Mouse (Mus musculus) liver, postnatal 0 days (tissue): ENCODE measurements around the gene Gm49368. TPM values are rescaled to one million over a fixed set of nuclear protein-coding genes. Genes with fewer than 3 reads are reported as not detected.
"Not testable (repeated sequence)": the region's sequence is repeated elsewhere in the genome, so short reads cannot be mapped to it uniquely, and the experiment has no call there.

Experiments
- ATAC-seq: fragments of 200-750 bp; cut with Nextera tagmentation; 2 replicates; pipeline ENCODE4 v1.8.0; 2017; ENCODE audit warnings: mild to moderate bottlenecking, moderate library complexity
- DNase-seq: peaks from one replicate; pipeline ENCODE4 v3.0.0-alpha.2; 2016
- H3K27ac ChIP-seq: fragments of 300-500 bp; sonication (generic); 2 replicates; pipeline ENCODE4 v1.5.1; 2014; ENCODE audit warnings: antibody characterized with exemption, moderate library complexity, mild to moderate bottlenecking, low read depth
- H3K27me3 ChIP-seq: fragments of 300-500 bp; sonication (generic); 2 replicates; pipeline ENCODE4 v1.6.1; 2014; ENCODE audit warnings: low read length, control low read depth, mixed read lengths; ENCODE audit not compliant: insufficient read depth
- H3K36me3 ChIP-seq: fragments of 300-500 bp; sonication (generic); replicated peaks from 2 replicates; pipeline ENCODE4 v1.6.1; 2014; ENCODE audit warnings: mild to moderate bottlenecking, control low read depth, low read length, moderate library complexity, mixed read lengths; ENCODE audit not compliant: insufficient read depth
- H3K4me1 ChIP-seq: fragments of 300-500 bp; sonication (generic); 2 replicates; pipeline ENCODE4 v1.6.1; 2014; ENCODE audit warnings: antibody characterized with exemption, mild to moderate bottlenecking, control low read depth; ENCODE audit not compliant: insufficient read depth
- H3K4me2 ChIP-seq: fragments of 300-500 bp; sonication (generic); 2 replicates; pipeline ENCODE4 v1.6.1; 2014; ENCODE audit warnings: low read depth, mild to moderate bottlenecking, low read length, moderate library complexity, mixed read lengths
- H3K4me3 ChIP-seq: fragments of 300-500 bp; sonication (generic); 2 replicates; pipeline ENCODE4 v1.5.1; 2014; ENCODE audit warnings: low read depth, low read length
- H3K9ac ChIP-seq: fragments of 300-500 bp; sonication (generic); replicated peaks from 2 replicates; pipeline ENCODE4 v1.6.1; 2014; ENCODE audit warnings: mild to moderate bottlenecking, moderate library complexity
- H3K9me3 ChIP-seq: fragments of 300-500 bp; sonication (generic); 2 replicates; pipeline ENCODE4 v1.6.1; 2016; ENCODE audit warnings: mild to moderate bottlenecking, control low read depth, low read length, mixed read lengths
- CTCF ChIP-seq: sonication (generic); IDR thresholded peaks from 2 replicates; pipeline ENCODE4 v1.5.1; 2016; ENCODE audit warnings: antibody characterized with exemption, low read depth
- EP300 ChIP-seq: IDR thresholded peaks from 2 replicates; pipeline ENCODE4 v1.6.1; 2016; ENCODE audit warnings: antibody characterized with exemption, low read depth, mild to moderate bottlenecking
- WGBS: fragments of 180-500 bp; shearing (Covaris S2); extraction: QIAGEN DNeasy Blood & Tissue Kit; methylation state at CpG from one replicate; pipeline ENCODE4 v1.1.7; 2014; ENCODE audit not compliant: insufficient replicate concordance; 5-methylcytosine and 5-hydroxymethylcytosine counted together
- polyA plus RNA-seq: library from polyadenylated mRNA; unstranded; fragments of >200 nt; fragmentation: Nextera tagmentation; extraction: Ambion mirVana; gene quantifications from 2 replicates; pipeline ENCODE4 v1.2.1, GENCODE M21; 2015

The Gm49368 gene
- 0.51 TPM in 1 of 2 replicates, not detected in the other for polyA plus RNA-seq

- Histone ChIP-seq H3K4me3 (peak within 1 kb of the TSS; percentile 27), H3K4me2 (peak within 1 kb of the TSS; percentile 27; the same call in 1 of the 2 replicates), H3K27me3 (no peaks in the 10 kb centered on the region), H3K4me1 (peaks cover 9% of the 10 kb centered on the region; the same call in 1 of the 2 replicates), H3K9me3 (no peaks in the 10 kb centered on the region), H3K36me3 (no peaks in the 10 kb centered on the region), H3K27ac (peak within 1 kb of the TSS; percentile 70), H3K9ac (no peak within 1 kb of the TSS)
- TF ChIP-seq EP300: no peak
- WGBS: 33% methylated on average over 7 of the region's 7 CpGs
- no peak for ATAC-seq
- DNase-seq: peak; percentile 17
Measured at GRCm38 (mm10) chr7:128062456-128062855, at the start of gene Gm49368, which contains the start of gene Itgam. TSS of gene Gm49368 (plus strand) at chr7:128062683. TSS of gene Itgam (plus strand) at chr7:128062640.

GRCm38 (mm10) chr7:128013116-128013515, 49.4 kb upstream of the Gm49368 start:
- DNase-seq (no peak), ATAC-seq (no peak)
- Histone ChIP-seq H3K36me3 (no peaks in the 10 kb centered on the region), H3K4me2 (no peak overlapping the region), H3K4me1 (0 out of 2 replicates have a peak, but pooled peaks cover 2% of the 10 kb centered on the region), H3K9ac (no peak overlapping the region), H3K27me3 (no peaks in the 10 kb centered on the region), H3K9me3 (no peaks in the 10 kb centered on the region), H3K27ac (no peak overlapping the region), H3K4me3 (no peak overlapping the region)
- WGBS: 78% methylated on average over 13 of the region's 13 CpGs
- TF ChIP-seq CTCF: no peak
- no peak for TF ChIP-seq EP300

GRCm38 (mm10) chr7:128016134-128016533, 46.3 kb upstream of the Gm49368 start:
- H3K36me3 ChIP-seq, H3K4me2 ChIP-seq, H3K9me3 ChIP-seq, H3K9ac ChIP-seq, H3K27ac ChIP-seq, H3K4me1 ChIP-seq, H3K27me3 ChIP-seq, H3K4me3 ChIP-seq, DNase-seq: not testable (repeated sequence)
- ATAC-seq: peak; percentile 54
- 62% methylated on average over 5 of the region's 5 CpGs for WGBS

- DNase-seq: no peak
- no peaks in the 10 kb centered on the region for H3K36me3 ChIP-seq
- no peak overlapping the region for H3K4me2 ChIP-seq
- TF ChIP-seq EP300 (no peak), CTCF (no peak)
- 88% methylated on average over 6 of the region's 6 CpGs for WGBS
- no peak overlapping the region for H3K9ac ChIP-seq
- no peak overlapping the region for H3K27ac ChIP-seq
- ATAC-seq: no peak
- H3K27me3 ChIP-seq: no peaks in the 10 kb centered on the region
- H3K4me1 ChIP-seq: 0 out of 2 replicates have a peak, but pooled peaks cover 2% of the 10 kb centered on the region
- no peaks in the 10 kb centered on the region for H3K9me3 ChIP-seq
- H3K4me3 ChIP-seq: no peak overlapping the region
Measured at GRCm38 (mm10) chr7:128016650-128017049, 45.8 kb upstream of the Gm49368 start.

- H3K4me2 ChIP-seq: no peak overlapping the region
- TF ChIP-seq EP300 (no peak), CTCF (no peak)
- H3K4me1 ChIP-seq: 0 out of 2 replicates have a peak, but pooled peaks cover 2% of the 10 kb centered on the region
- H3K9me3 ChIP-seq: no peaks in the 10 kb centered on the region
- DNase-seq (no peak), ATAC-seq (no peak)
- no peaks in the 10 kb centered on the region for H3K36me3 ChIP-seq
- H3K27ac ChIP-seq: no peak overlapping the region
- no peak overlapping the region for H3K4me3 ChIP-seq
- H3K27me3 ChIP-seq: no peaks in the 10 kb centered on the region
- 68% methylated on average over 3 of the region's 3 CpGs for WGBS
- H3K9ac ChIP-seq: no peak overlapping the region
Measured at GRCm38 (mm10) chr7:128018275-128018674, 44.2 kb upstream of the Gm49368 start.

GRCm38 (mm10) chr7:128019187-128019586, 43.3 kb upstream of the Gm49368 start:
- H3K27ac ChIP-seq: no peak overlapping the region
- H3K9me3 ChIP-seq: no peaks in the 10 kb centered on the region
- no peaks in the 10 kb centered on the region for H3K36me3 ChIP-seq
- H3K4me1 ChIP-seq: 0 out of 2 replicates have a peak, but pooled peaks cover 2% of the 10 kb centered on the region
- H3K4me3 ChIP-seq: no peak overlapping the region
- peak; percentile 31; the same call in 1 of the 2 replicates for ATAC-seq
- H3K4me2 ChIP-seq: no peak overlapping the region
- DNase-seq: no peak
- no peak overlapping the region for H3K9ac ChIP-seq
- TF ChIP-seq CTCF: no peak
- TF ChIP-seq EP300: no peak
- H3K27me3 ChIP-seq: no peaks in the 10 kb centered on the region
- WGBS: 53% methylated on average over 2 of the region's 2 CpGs

- Histone ChIP-seq H3K4me2 (no peak overlapping the region), H3K27ac (no peak overlapping the region), H3K9me3 (no peaks in the 10 kb centered on the region), H3K27me3 (no peaks in the 10 kb centered on the region), H3K9ac (no peak overlapping the region), H3K4me3 (no peak overlapping the region), H3K36me3 (no peaks in the 10 kb centered on the region), H3K4me1 (0 out of 2 replicates have a peak, but pooled peaks cover 2% of the 10 kb centered on the region)
- DNase-seq (no peak), ATAC-seq (no peak)
- WGBS: 62% methylated on average over 8 of the region's 8 CpGs
- TF ChIP-seq EP300 (no peak), CTCF (peak; percentile 63)
Measured at GRCm38 (mm10) chr7:128022974-128023373, 39.5 kb upstream of the Gm49368 start.
